Mouse (Mus musculus) hindbrain, embryonic 16.5 days (tissue): ENCODE results near the gene Tfip11. TPM values are rescaled to one million over a fixed set of nuclear protein-coding genes. Genes with fewer than 3 reads are reported as not detected.

Experiments used
- ATAC-seq: fragments of 200-750 bp; cut with Nextera tagmentation; 2 replicates; pipeline ENCODE4 v1.8.0; 2017; ENCODE audit warnings: moderate TSS enrichment, moderate library complexity
- H3K27ac ChIP-seq: fragments of 300-500 bp; sonication (generic); 2 replicates; pipeline ENCODE4 v1.5.1; 2014; ENCODE audit warnings: low read depth, mild to moderate bottlenecking, control low read depth, low read length, moderate library complexity
- H3K27me3 ChIP-seq: fragments of 300-500 bp; sonication (generic); replicated peaks from 2 replicates; pipeline ENCODE4 v1.6.1; 2014; ENCODE audit warnings: low read length; ENCODE audit not compliant: control insufficient read depth, insufficient read depth
- H3K36me3 ChIP-seq: fragments of 300-500 bp; sonication (generic); 2 replicates; pipeline ENCODE4 v1.6.1; 2014; ENCODE audit warnings: mild to moderate bottlenecking, low read length, moderate library complexity, mixed read lengths; ENCODE audit not compliant: control insufficient read depth, insufficient read depth
- H3K4me1 ChIP-seq: fragments of 300-500 bp; sonication (generic); 2 replicates; pipeline ENCODE4 v1.6.1; 2014; ENCODE audit warnings: low read depth, low read length; ENCODE audit not compliant: control insufficient read depth, insufficient read depth
- H3K4me2 ChIP-seq: fragments of 300-500 bp; sonication (generic); 2 replicates; pipeline ENCODE4 v1.6.1; 2014; ENCODE audit warnings: mild to moderate bottlenecking, low read length, control low read depth, moderate library complexity
- H3K4me3 ChIP-seq: fragments of 300-500 bp; sonication (generic); 2 replicates; pipeline ENCODE4 v1.5.1; 2014; ENCODE audit warnings: mild to moderate bottlenecking, low read length, control low read depth, moderate library complexity
- H3K9ac ChIP-seq: fragments of 300-500 bp; sonication (generic); 2 replicates; pipeline ENCODE4 v1.6.1; 2014; ENCODE audit warnings: low read depth, mild to moderate bottlenecking, control low read depth, low read length, moderate library complexity
- H3K9me3 ChIP-seq: fragments of 300-500 bp; sonication (generic); 2 replicates; pipeline ENCODE4 v1.6.1; 2014; ENCODE audit warnings: mild to moderate bottlenecking, low read length, moderate library complexity; ENCODE audit not compliant: control insufficient read depth
- WGBS: fragments of 180-500 bp; shearing (Covaris S2); extraction: QIAGEN DNeasy Blood & Tissue Kit; methylation state at CpG from one replicate; pipeline ENCODE4 v1.1.7; 2014; 5-methylcytosine and 5-hydroxymethylcytosine counted together
- polyA plus RNA-seq: library from polyadenylated mRNA; unstranded; fragments of >200 nt; fragmentation: Nextera tagmentation; extraction: Ambion mirVana; gene quantifications from 2 replicates; pipeline ENCODE4 v1.2.1, GENCODE M21; 2015

Tfip11 gene
- polyA plus RNA-seq, 1 experiment from 2014 or later, result 31.9 TPM

GRCm38 (mm10) chr5:112378716-112379115 is 52.6 kb downstream of the Tfip11 start:
- H3K4me1 ChIP-seq, result peaks cover 8% of the 10 kb centered on the region
- 88% methylated on average over 6 of the region's 6 CpGs for WGBS
- H3K9me3 ChIP-seq, result no peaks in the 10 kb centered on the region
- no peaks in the 10 kb centered on the region for H3K27me3 ChIP-seq
- no peak for ATAC-seq
- no peak overlapping the region for H3K4me3 ChIP-seq
- no peak overlapping the region for H3K27ac ChIP-seq
- H3K4me2 ChIP-seq, result no peak overlapping the region
- peaks cover 21% of the 10 kb centered on the region for H3K36me3 ChIP-seq
- no peak overlapping the region for H3K9ac ChIP-seq

- H3K9ac ChIP-seq, result no peak overlapping the region
- peaks cover 24% of the 10 kb centered on the region for H3K36me3 ChIP-seq
- 0 out of 2 replicates have a peak, but pooled peaks have one; percentile 4 for ATAC-seq
- H3K4me3 ChIP-seq, result no peak overlapping the region
- no peak overlapping the region for H3K27ac ChIP-seq
- no peaks in the 10 kb centered on the region for H3K9me3 ChIP-seq
- H3K27me3 ChIP-seq, result no peaks in the 10 kb centered on the region
- no peak overlapping the region for H3K4me2 ChIP-seq
- peaks cover 8% of the 10 kb centered on the region for H3K4me1 ChIP-seq
- 85% methylated on average over 11 of the region's 11 CpGs for WGBS
These were observed 55.0 kb downstream of the Tfip11 start for GRCm38 (mm10) chr5:112381154-112381553.

- WGBS, result 61% methylated on average over 9 of the region's 9 CpGs
- peak overlapping the region; percentile 64 for H3K27ac ChIP-seq
- H3K9me3 ChIP-seq, result no peaks in the 10 kb centered on the region
- H3K9ac ChIP-seq, result no peak overlapping the region
- ATAC-seq, result no peak
- H3K36me3 ChIP-seq, result peaks cover 31% of the 10 kb centered on the region
- peaks cover 8% of the 10 kb centered on the region for H3K4me1 ChIP-seq
- H3K4me3 ChIP-seq, result no peak overlapping the region
- no peaks in the 10 kb centered on the region for H3K27me3 ChIP-seq
- no peak overlapping the region for H3K4me2 ChIP-seq
These were observed 55.9 kb downstream of the Tfip11 start for GRCm38 (mm10) chr5:112382042-112382441.

- H3K4me1 ChIP-seq, result peaks cover 8% of the 10 kb centered on the region
- peak overlapping the region; percentile 64; the same call in 1 of the 2 replicates for H3K27ac ChIP-seq
- H3K4me3 ChIP-seq, result no peak overlapping the region
- H3K9me3 ChIP-seq, result no peaks in the 10 kb centered on the region
- no peaks in the 10 kb centered on the region for H3K27me3 ChIP-seq
- peaks cover 35% of the 10 kb centered on the region for H3K36me3 ChIP-seq
- H3K4me2 ChIP-seq, result no peak overlapping the region
- 61% methylated on average over 16 of the region's 17 CpGs for WGBS
- H3K9ac ChIP-seq, result no peak overlapping the region
- peak; percentile 60 for ATAC-seq
These were observed 56.6 kb downstream of the Tfip11 start for GRCm38 (mm10) chr5:112382641-112383330.

- H3K27me3 ChIP-seq, result no peaks in the 10 kb centered on the region
- no peak overlapping the region for H3K4me3 ChIP-seq
- ATAC-seq, result no peak
- no peak overlapping the region for H3K27ac ChIP-seq
- peaks cover 22% of the 10 kb centered on the region for H3K4me1 ChIP-seq
- H3K9ac ChIP-seq, result no peak overlapping the region
- H3K9me3 ChIP-seq, result no peaks in the 10 kb centered on the region
- H3K4me2 ChIP-seq, result no peak overlapping the region
- H3K36me3 ChIP-seq, result peaks cover 27% of the 10 kb centered on the region
- 89% methylated on average over 13 of the region's 13 CpGs for WGBS
These were observed 58.8 kb downstream of the Tfip11 start for GRCm38 (mm10) chr5:112384805-112385472.

GRCm38 (mm10) chr5:112385973-112386372 is 59.8 kb downstream of the Tfip11 start:
- no peak overlapping the region for H3K27ac ChIP-seq
- H3K9me3 ChIP-seq, result no peaks in the 10 kb centered on the region
- no peak overlapping the region for H3K4me2 ChIP-seq
- peaks cover 28% of the 10 kb centered on the region for H3K4me1 ChIP-seq
- no peak for ATAC-seq
- H3K27me3 ChIP-seq, result no peaks in the 10 kb centered on the region
- 75% methylated on average over 2 of the region's 2 CpGs for WGBS
- no peak overlapping the region for H3K4me3 ChIP-seq
- H3K9ac ChIP-seq, result no peak overlapping the region
- peaks cover 30% of the 10 kb centered on the region for H3K36me3 ChIP-seq

Other genes starting within 250 kb of the Tfip11 start
- gene Cryba4, start 73.8 kb upstream of the Tfip11 start, polyA plus RNA-seq, result 1.2 and 1.3 TPM in 2 replicates
- 6.6 and 7.7 TPM in 2 replicates for gene Crybb1, start 70.5 kb upstream of the Tfip11 start, polyA plus RNA-seq
- gene Tpst2, start 49.7 kb upstream of the Tfip11 start, polyA plus RNA-seq, result 35.6 and 35.9 TPM in 2 replicates
- gene Srrd, start 16.7 kb downstream of the Tfip11 start, polyA plus RNA-seq, result 58.3 and 60.8 TPM in 2 replicates
- gene Hps4, start 16.7 kb downstream of the Tfip11 start, polyA plus RNA-seq, result 37.4 and 39.6 TPM in 2 replicates
- gene Gm6583, start 29.7 kb downstream of the Tfip11 start, polyA plus RNA-seq, result 0.17 and 0.21 TPM in 2 replicates
- 29.5 and 37.0 TPM in 2 replicates for gene Asphd2, start 68.5 kb downstream of the Tfip11 start, polyA plus RNA-seq
- gene Gm6588, start 123.1 kb downstream of the Tfip11 start, polyA plus RNA-seq, result 0.62 and 0.68 TPM in 2 replicates